Mouse (Mus musculus) adrenal gland (tissue): Measurements from ENCODE around the gene Rxfp2.

Experiments
- intact Hi-C: fragments of 180-260 bp; cut with DNase I; formaldehyde crosslinking; loops from one replicate; pipeline ENCODE4 v1.15.1; 2025
- long read RNA-seq, 2 experiments: library from polyadenylated mRNA; unstranded; transcript quantifications; one replicate each; pipeline ENCODE4 v2.0.0; 2020; ENCODE audit warnings: borderline replicate concordance in 1 of 2; ENCODE audit not compliant: insufficient replicate concordance in 1 of 2

Gene Rxfp2
- long read RNA-seq, experiment 1, result 0 reads
- long read RNA-seq, experiment 2, result 0 reads

DNA sequence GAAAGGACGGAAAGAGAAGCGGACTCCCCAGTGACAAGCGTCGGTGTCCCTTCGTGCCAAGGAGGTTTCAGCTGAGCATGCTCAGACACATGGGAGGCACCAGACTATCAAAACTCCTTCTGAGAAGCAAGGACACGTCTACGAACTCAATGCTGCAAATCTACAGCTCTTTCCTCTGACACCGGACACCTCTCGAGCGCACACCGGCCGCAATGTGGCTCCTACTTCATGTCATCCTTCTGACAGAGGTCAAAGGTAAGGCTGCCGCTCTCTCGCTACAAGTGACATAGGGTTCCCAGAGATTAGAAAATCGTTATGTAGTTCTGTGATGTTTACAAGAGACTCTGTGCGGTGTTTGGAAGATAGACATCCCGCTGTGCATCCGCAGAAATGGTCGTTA lies at the start of gene Rxfp2:
Gene Rxfp2, plus strand, starts transcription at position 20 of the 400 bp plus-strand sequence.
- intact Hi-C loops, result no loop called here

DNA sequence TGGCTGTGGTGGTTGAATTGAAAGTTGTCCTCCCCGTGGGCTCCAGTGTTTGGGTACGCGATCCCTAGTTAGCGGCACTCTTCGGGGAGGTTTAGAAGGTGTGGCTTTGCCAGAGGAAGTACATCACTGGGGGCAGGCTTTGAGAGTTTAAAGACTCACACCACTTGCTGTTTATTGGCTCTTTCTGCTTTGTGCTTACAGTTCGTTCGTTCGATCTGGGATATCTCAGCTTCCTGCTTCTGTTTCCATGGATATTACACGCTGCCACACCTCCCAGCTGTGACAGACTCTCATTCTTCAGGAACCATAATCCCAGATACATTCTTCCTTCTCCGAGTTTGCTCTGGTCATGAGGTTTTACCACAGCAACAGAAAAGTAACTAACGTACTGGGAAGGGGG lies 48.2 kb upstream of the Rxfp2 start:
- intact Hi-C loops, result no loop called here

DNA sequence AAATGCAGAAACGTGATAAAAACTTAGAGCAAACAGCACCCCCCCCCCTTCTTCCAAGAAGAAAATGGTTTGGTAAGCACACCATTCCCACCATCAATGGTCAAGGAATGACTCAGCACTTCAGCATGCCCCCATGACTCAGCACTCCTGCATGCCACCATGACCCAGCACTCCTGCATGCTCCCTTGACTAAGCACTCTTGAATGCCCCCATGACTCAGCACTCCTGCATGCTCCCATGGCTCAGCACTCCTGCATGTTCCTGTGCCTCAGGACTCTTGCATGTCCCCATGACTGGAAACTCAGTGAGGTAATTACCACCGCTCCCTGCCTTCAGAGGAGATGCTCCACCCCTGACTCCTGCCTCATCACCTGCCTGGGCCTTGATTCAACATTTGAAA lies 41.4 kb upstream of the Rxfp2 start:
- intact Hi-C loops, result no loop called here

DNA sequence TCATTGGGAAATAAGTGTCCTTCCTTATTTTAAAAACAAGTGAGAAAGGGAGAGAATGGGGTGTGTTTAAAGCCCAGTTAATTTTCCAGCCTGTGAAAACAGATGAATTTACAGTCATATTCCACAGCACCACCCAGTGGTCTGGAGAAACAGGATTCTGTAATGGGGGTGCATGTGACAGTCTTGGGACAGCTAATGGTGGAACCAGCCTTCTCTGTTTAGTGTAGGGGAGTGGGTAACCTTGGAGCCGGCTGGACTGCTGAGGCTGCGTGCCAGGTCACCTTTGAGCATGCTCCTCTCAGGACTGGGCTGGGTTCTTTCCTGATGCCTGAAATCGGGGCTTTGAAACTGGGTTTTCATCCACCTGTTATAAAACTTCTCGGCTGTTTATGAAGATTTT lies 34.9 kb upstream of the Rxfp2 start:
- intact Hi-C loops, result loop anchor here (2.0 kb wide), 2 partner anchors 67 to 123 kb away; no protein-coding TSS in a partner anchor

DNA sequence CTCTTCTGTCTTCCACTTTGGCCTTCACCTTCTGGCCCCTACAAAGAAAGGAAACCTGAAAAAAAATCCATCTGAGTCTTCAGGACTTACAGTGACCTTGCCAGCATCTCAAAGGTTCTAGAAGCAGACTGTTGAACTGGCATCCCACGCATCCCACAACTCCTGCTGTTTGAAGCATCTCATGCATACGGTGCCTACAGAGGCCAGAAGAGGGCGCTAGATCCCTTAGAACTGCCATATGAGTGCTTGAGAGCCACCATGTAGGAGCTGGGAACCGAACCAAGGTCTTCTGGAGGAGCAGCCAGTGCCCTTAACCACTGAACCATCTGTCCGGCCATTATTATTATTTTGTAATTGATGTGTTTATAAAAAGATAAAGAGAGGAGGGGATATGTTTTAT lies 23.9 kb upstream of the Rxfp2 start:
- intact Hi-C loops, result no loop called here

DNA sequence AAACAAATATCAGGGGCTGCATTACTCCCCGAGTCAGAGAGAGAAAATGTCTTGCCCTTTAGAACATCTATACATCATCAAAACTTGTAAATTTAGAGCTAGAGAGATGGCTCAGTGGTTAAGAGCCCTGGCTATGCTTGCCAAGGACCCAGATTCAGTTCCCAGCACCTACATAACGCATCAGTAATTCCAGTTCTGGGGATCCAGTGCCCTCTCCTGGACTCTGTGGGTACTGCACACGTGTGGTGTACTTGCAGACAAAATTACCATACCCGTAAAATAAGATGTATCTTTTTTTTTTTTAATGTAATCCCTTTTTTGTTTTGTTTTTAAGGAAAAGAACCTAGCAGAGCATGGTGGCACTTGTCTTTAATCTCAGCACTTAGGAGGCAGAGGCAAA lies 21.9 kb upstream of the Rxfp2 start:
- intact Hi-C loops, result no loop called here

DNA sequence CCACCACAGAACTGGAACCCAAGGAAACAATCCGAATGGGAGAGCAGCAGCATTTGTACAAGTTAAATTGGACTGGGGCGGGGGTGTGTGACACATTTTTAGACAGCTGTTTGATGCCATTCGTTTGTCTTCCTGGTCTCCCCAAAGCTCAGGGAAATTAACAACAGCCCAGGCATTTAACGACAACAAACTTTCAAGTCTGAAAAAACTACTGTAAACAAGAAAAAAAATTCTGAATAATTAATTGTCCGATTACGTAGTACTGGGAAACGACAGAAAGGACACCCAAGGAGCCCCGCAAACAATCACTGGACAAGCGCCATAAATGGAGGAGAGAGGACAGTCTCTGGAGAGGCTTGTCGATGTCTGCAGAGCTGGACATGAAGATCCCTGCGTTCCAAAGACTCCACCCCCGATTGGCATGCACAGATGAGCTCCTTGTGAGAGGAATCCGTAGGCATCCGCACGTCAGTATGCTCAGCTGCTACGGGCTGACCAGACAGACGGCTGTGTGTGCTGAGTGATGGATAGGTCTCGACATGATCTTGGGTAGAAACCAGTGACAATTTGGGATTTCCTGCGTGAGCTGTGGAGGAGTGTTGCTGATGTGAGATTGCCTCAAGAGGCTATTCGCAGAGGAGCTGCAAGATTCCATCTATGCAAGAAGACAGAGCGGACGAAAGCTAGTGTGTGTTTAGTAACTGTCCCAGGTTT lies 21.0 kb upstream of the Rxfp2 start:
- intact Hi-C loops, result no loop called here

DNA sequence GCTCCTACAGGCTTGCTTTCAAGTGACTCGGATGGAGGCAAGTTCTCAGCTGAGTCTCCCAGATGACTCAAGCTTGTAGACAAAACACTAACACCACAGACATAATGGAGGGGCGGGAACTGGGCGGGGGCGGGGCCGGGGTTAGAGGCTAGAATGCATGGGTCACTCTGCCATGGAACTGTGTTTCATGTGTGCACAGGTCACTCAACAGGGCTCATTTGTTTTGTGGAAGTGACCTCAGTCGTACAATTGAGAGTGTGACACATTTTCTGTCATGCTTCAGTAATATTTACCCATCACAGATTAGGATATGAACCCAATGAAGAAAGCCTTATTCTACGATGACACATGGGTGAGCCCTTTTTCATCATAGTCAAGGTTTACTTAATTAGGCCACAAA lies 20.2 kb upstream of the Rxfp2 start:
- intact Hi-C loops, result no loop called here

DNA sequence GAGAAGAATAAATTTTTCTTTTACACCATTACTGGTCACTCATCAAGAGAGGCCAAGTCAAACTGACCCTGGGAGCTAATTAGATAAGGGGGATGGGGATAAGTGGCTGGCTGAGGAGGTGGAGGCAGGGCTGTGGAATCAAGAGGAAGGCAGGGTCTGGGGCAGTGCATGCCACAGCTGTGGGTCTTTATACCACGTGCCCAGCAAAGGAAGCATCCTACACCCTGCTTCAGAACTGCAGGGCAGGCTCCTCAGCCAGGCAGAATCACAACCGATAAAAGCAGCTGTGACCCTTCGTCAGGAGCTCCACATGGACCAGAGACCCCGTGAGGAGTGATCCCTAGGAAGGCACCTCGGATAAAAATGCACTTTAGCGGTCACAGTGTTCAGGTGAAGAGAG lies 13.1 kb upstream of the Rxfp2 start:
- intact Hi-C loops, result no loop called here

DNA sequence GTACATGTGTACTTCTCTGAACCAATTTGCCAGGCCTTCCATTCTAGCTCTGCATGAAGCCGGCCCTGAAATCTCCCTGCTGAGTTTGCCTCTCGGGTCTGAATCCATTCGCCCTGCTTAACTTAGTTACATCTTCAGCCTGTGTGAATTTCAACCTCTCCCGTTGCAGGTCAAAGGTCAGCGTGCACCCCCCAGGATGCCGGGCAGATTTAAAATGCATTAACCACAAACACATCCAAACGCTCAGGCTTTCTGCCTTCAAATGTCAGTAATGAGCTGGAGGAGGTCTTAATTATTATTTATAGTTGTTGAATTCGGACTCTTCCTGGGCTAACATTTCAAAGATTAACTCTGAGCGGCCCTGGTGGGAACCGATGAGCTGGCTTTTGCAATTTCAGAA lies 1.6 kb upstream of the Rxfp2 start:
- intact Hi-C loops, result no loop called here

DNA sequence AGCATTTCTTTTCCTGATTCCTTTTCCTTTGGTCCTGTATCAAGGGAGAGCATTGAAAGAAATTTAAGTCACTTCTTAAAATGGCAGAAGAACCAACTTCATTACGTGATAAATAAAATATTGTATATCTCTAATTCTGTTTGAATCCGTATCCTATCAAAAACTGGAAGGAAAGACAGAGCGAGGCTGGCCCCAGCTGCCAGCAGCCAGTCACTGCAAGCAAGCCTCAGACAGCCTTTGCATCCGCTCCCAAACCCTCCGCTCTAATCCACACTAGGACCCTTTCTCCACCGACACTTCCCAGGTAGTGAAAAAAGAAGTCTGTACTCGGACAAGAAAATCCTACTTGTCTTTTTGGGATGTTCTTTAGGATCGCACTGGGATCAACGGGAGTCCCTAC lies 803 bp upstream of the Rxfp2 start:
- intact Hi-C loops, result no loop called here

DNA sequence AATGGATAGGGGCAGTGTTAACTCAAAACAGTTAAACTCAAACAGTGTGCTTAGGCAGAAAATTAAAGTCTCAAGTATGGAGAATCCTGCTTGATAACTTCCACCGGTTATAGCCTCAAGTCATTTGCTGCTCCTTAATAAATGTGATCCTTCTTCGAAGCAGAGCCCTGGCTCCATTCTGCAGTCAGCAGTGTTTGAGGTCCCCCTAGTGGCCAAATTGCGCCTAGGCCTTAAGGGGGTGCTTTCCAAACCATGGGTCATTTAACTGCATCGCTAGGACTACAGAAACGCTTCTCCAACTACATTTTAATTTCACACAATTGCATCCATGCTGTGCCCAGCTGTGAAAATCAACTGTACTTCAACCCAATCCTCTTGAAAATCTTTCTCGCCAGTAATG lies 2.4 kb downstream of the Rxfp2 start:
- intact Hi-C loops, result loop anchor here (2.0 kb wide), 1 partner anchor 160 kb away; no protein-coding TSS in a partner anchor

DNA sequence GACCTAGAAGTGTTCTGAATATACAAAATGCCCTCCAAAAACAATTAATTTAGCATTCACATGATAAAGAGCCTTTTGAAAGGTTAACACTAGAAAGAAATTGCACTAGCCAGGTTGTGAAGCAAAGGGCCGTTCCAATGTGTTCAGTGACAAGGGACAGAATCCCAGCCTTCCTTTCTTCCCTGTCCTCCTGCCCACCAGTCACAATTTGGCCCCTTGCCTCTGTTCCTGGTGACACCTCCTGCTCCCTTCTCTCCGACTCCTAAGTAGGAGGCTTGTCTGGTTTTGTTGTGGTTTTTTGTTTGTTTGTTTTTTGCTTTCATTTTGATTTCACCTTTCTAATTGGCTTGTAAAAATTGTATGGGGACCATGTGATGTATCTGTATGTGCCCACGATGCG lies 3.3 kb downstream of the Rxfp2 start:
- intact Hi-C loops, result loop anchor here (2.0 kb wide), 1 partner anchor 161 kb away; no protein-coding TSS in a partner anchor

DNA sequence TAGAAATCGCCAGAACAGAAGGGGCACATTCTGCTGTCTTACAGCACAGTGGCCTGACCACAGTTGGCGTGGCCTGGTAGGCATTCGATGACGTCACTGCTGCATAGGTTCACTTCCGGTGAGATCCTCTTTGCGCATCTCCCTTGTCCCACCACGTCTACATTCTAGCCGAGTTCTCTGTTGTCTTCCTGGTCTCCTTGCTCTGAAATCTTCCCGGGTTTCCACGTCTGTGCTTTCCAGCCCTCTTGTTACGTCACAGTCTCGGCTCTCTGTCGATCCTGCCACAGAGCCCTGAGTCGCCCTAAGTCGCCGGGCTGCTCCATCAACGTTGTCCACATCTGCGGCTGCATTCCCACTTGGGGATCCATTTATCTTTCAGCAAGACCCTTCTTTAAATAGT lies 4.1 kb downstream of the Rxfp2 start:
- intact Hi-C loops, result no loop called here

DNA sequence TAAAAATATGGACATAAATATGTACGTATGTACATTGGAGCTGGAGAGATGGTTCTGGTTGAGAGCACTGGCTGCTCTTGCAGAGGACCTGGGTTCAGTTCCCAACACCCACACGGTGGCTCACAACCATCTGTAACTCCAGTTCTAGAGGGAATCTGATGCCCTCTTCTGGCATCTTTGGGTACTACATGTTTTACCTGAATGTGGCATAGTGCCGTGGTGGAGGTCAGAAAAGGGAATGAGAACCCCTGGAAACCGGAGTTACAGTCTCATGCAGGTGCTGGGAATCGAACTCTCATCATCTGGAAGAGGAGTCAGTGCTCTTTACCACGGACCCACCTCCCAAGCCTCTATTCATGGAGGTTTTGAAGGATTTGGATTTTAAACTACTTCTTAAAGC lies 5.0 kb downstream of the Rxfp2 start:
- intact Hi-C loops, result no loop called here

DNA sequence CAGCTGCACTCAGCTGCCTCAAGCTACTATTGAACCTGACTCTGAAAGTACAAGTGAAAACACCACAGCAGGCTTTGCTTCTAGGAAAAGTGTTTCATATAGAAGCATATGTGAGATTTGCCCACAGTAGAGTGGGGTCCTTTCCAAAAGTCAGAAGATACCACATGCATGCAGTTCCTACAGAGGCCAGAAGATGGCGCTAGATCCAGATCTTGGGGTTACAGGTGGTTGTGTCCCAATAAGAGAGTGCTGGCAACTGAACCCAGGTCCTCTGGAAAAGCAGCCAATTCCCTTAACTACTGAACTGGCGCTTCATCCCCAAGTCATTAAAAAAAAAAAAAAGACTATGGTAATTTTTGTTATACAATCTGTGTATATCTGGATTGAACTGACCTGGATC lies 5.7 kb downstream of the Rxfp2 start:
- intact Hi-C loops, result no loop called here

DNA sequence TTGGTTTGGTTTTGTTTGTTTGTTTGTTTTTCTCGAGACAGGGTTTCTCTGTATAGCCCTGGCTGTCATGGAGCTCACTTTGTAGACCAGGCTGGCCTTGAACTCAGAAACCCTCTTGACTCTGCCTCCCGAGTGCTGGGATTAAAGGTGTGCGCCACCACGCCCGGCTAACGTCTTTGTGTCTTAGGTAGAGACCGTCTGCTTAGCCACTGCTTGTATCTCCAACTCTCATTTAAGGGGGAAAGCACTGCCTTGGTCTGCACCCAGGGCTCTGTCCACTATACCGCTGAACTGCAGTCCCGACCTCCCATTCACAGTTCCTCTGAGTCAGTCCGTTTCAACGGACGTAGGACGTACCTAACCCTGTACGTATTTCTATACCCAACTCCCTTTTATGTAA lies 6.4 kb downstream of the Rxfp2 start:
- intact Hi-C loops, result no loop called here

DNA sequence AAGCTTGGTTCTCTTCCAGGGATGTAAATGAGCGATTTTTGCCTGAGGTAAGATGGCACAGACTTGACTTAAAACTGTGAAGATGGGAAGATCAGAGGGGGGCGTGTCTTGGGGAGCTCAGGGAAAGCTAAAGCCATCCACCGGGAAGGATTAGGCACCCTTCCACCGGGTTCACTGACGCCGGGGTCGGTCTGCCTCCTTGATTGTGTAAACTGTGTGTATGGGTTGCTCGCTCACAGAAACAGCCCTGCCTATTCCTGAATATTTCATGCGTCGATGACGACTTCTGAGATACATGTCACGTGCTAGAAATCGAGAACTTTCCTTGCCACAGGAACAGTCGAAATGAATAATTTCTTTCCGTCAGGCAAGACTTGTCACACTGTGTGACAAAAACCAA lies 6.9 kb downstream of the Rxfp2 start:
- intact Hi-C loops, result no loop called here

DNA sequence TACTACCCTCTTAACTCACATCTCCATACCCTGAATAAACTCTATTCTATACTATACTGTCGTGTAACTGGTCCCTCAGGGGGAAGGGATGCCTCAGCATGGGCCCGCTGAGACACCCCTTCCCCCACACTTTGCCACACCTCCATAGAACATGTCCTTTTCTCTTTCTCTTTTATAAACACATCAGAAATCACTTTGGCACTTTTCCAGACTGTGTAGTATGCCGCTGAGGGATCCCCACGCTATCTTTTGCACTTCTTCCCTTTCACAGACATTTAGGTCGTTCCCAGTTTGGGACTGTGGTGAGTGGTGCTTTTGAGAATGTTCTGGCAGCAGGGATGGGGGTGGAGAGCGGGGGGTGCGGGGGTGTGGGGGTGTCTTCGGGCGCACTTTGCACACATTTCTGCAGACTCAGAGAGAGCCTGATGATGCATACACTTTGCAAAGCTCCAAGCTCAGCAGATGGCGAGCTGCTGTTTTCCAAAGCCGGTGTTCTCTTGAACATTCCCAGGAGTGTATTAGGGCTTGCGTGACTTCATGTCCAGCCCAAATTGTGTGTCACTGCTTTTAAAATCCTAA lies 8.1 kb downstream of the Rxfp2 start:
- intact Hi-C loops, result no loop called here

DNA sequence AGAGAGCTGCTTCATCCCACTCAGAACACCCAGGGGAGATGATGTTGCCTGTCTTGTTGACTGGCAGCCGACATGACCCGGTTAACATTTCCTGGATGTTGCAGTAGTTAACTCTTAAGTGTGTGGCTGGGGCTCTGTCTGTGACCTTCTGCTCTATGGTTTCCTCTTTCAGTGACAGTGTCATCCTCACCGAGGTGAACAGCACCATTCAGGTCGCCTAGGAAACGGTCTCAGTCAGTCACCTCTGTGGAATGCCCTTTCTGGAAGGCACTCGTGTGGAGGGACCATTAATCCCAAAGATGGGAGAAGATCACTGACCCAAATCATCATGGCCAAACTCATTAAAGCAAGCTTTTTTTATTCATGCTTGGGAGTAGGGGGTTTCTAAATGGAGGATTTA lies 12.7 kb downstream of the Rxfp2 start:
- intact Hi-C loops, result no loop called here

DNA sequence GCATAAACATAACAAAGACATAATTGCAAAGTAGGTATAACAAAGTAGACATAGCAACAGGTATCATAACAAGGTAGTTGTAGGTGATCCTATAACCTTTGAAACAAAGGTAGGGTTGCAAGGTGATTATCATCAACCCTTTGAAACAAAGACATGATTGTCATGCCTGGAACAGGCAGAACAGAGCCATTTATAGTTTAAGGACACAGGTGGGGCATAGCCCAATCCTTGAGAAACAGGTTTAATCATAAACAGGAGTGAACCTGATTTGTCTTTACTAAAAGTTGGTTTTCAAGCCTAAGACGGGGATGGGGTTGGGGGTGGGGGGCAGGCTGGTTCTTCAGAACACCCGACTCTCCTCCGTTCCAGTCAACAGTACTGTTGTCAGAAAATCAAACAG lies 13.2 kb downstream of the Rxfp2 start:
- intact Hi-C loops, result no loop called here

DNA sequence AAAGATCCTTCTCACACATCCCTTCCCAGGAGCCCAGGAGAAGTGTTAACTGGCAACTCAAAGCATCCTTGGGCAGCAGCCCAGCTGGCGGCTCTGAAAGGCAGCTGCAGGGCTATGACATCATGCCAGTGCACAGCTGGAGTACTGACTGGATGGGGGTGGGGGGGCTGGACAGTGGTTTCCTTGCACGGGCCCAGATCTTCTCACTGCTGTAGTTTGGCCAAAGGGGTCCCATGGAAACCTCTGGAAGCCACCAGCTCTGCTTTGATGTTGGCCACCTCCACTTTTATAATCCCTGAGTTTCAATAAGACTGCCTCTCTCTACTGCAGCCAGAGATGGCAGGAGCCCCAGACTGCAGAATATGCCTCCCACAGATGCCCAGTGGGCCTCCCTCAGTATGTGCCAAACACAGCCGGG lies 13.6 kb downstream of the Rxfp2 start:
- intact Hi-C loops, result no loop called here

DNA sequence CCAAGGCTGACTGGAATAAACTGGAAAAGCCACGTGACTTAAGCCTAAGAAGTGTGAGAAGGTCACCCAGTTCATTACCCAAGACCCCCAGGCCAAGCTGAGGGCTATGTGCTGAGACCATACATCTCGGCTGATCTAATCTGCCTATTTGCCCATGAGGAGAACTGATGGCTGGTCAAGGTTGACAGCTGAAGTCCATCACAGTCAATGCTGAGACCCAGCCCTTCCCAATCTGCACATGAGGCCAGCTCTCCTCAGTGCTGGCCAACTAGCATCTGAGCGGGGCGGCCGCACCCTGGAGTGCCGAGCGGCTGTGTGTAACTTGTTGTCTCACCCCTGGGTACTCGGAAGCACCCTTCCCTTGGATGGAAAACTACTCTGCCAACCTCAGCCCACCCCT lies 17.8 kb downstream of the Rxfp2 start:
- intact Hi-C loops, result no loop called here
